Mouse (Mus musculus) gastrocnemius, adult 18-20 months (tissue): ENCODE results near the gene Tlr13. TPM values are rescaled to one million over a fixed set of nuclear protein-coding genes. Genes with fewer than 3 reads are reported as not detected.

Experiments
- DNase-seq: peaks from one replicate; pipeline ENCODE4 v3.0.0; 2021; ENCODE audit warnings: low spot score
- long read RNA-seq, 2 experiments: library from polyadenylated mRNA; stranded (forward); transcript quantifications; one replicate each; pipeline ENCODE4 v2.0.0; 2021
- total RNA-seq, 2 experiments: library from RNA; stranded (reverse); gene quantifications; 2 replicates each; pipeline ENCODE4 v1.2.3; 2021

Gene Tlr13
- total RNA-seq: under 1 TPM; 0.14 to 0.17 TPM
- long read RNA-seq, experiment 1: 0 reads
- long read RNA-seq, experiment 2: 0 reads

- DNase-seq: no peak
Measured at GRCm38 (mm10) chrX:106142936-106143335, at the start of gene Tlr13. Gene Tlr13, plus strand, starts transcription at chrX:106143204.

- peak; percentile 43 for DNase-seq
Measured at GRCm38 (mm10) chrX:106105464-106105863, 37.5 kb upstream of the Tlr13 start.

GRCm38 (mm10) chrX:106113881-106114280 is 29.1 kb upstream of the Tlr13 start:
- no peak for DNase-seq

GRCm38 (mm10) chrX:106114674-106115073 is 28.3 kb upstream of the Tlr13 start:
- no peak for DNase-seq

- peak; percentile 10 for DNase-seq
Measured at GRCm38 (mm10) chrX:106122823-106123222, 20.2 kb upstream of the Tlr13 start.

GRCm38 (mm10) chrX:106128283-106128682 is 14.7 kb upstream of the Tlr13 start:
- DNase-seq: no peak

GRCm38 (mm10) chrX:106129877-106130276 is 13.1 kb upstream of the Tlr13 start:
- no peak for DNase-seq

- no peak for DNase-seq
Measured at GRCm38 (mm10) chrX:106134916-106135315, 8.1 kb upstream of the Tlr13 start.

- no peak for DNase-seq
Measured at GRCm38 (mm10) chrX:106135484-106135883, 7.5 kb upstream of the Tlr13 start.

GRCm38 (mm10) chrX:106135916-106136575 is 7.0 kb upstream of the Tlr13 start:
- no peak for DNase-seq

- DNase-seq: no peak
Measured at GRCm38 (mm10) chrX:106139309-106140070, 3.5 kb upstream of the Tlr13 start.

- no peak for DNase-seq
Measured at GRCm38 (mm10) chrX:106148185-106148584, 5.2 kb downstream of the Tlr13 start.

- no peak for DNase-seq
Measured at GRCm38 (mm10) chrX:106149460-106149859, 6.5 kb downstream of the Tlr13 start.

- no peak for DNase-seq
Measured at GRCm38 (mm10) chrX:106154180-106154586, 11.2 kb downstream of the Tlr13 start.

GRCm38 (mm10) chrX:106155892-106156291 is 12.9 kb downstream of the Tlr13 start:
- no peak for DNase-seq

- DNase-seq: no peak
Measured at GRCm38 (mm10) chrX:106163995-106164394, 21.0 kb downstream of the Tlr13 start.

GRCm38 (mm10) chrX:106164555-106164954 is 21.6 kb downstream of the Tlr13 start:
- DNase-seq: no peak

- no peak for DNase-seq
Measured at GRCm38 (mm10) chrX:106165089-106165488, 22.1 kb downstream of the Tlr13 start.

GRCm38 (mm10) chrX:106171106-106171852 is 28.3 kb downstream of the Tlr13 start:
- DNase-seq: peak; percentile 62

- no peak for DNase-seq
Measured at GRCm38 (mm10) chrX:106171853-106172154, 28.8 kb downstream of the Tlr13 start.

- no peak for DNase-seq
Measured at GRCm38 (mm10) chrX:106176331-106176730, 33.3 kb downstream of the Tlr13 start.

GRCm38 (mm10) chrX:106184279-106184678 is 41.3 kb downstream of the Tlr13 start:
- no peak for DNase-seq
